Mouse (Mus musculus): ENCODE data around the gene Rbfox1. TPM values are rescaled to one million over a fixed set of nuclear protein-coding genes. Genes with fewer than 3 reads are reported as not detected.

Rbfox1 gene
- polyA plus RNA-seq, 1 experiment from 2014 or later, result 52.1 TPM

GRCm38 (mm10) chr16:6704847-6705246 is 819.7 kb downstream of the Rbfox1 start:
- no peak overlapping the region for H3K9ac ChIP-seq
- H3K36me3 ChIP-seq (ENCODE audit: poor library complexity, severe bottlenecking), result no peaks in the 10 kb centered on the region
- no peak overlapping the region for H3K4me2 ChIP-seq
- ATAC-seq, result no peak
- H3K4me1 ChIP-seq, result no peaks in the 10 kb centered on the region
- 80% methylated on average over 5 of the region's 5 CpGs for WGBS
- H3K27ac ChIP-seq, result no peak overlapping the region
- H3K9me3 ChIP-seq (replicated peaks), result no peaks in the 10 kb centered on the region
- H3K27me3 ChIP-seq, result no peaks in the 10 kb centered on the region
- no peak overlapping the region for H3K4me3 ChIP-seq

- no peaks in the 10 kb centered on the region for H3K36me3 ChIP-seq (ENCODE audit: poor library complexity, severe bottlenecking)
- no peak for ATAC-seq
- H3K4me3 ChIP-seq, result no peak overlapping the region
- no peak overlapping the region for H3K27ac ChIP-seq
- H3K27me3 ChIP-seq, result no peaks in the 10 kb centered on the region
- H3K9ac ChIP-seq, result no peak overlapping the region
- no peaks in the 10 kb centered on the region for H3K9me3 ChIP-seq (replicated peaks)
- WGBS, result 92% methylated on average over 1 of the region's 1 CpGs
- H3K4me2 ChIP-seq, result no peak overlapping the region
- peaks cover 7% of the 10 kb centered on the region for H3K4me1 ChIP-seq
Measured at GRCm38 (mm10) chr16:6712341-6712740, 827.2 kb downstream of the Rbfox1 start.

- peaks cover 7% of the 10 kb centered on the region for H3K4me1 ChIP-seq
- no peaks in the 10 kb centered on the region for H3K9me3 ChIP-seq (replicated peaks)
- H3K27me3 ChIP-seq, result no peaks in the 10 kb centered on the region
- no peak overlapping the region for H3K27ac ChIP-seq
- H3K4me2 ChIP-seq, result no peak overlapping the region
- no peaks in the 10 kb centered on the region for H3K36me3 ChIP-seq (ENCODE audit: poor library complexity, severe bottlenecking)
- no peak overlapping the region for H3K4me3 ChIP-seq
- 92% methylated on average over 4 of the region's 4 CpGs for WGBS
- no peak for ATAC-seq
- no peak overlapping the region for H3K9ac ChIP-seq
Measured at GRCm38 (mm10) chr16:6715245-6715644, 830.1 kb downstream of the Rbfox1 start.

- peak; percentile 78; the same call in 1 of the 2 replicates for ATAC-seq
- Histone ChIP-seq H3K4me2 (no peak overlapping the region), H3K27me3 (no peaks in the 10 kb centered on the region), H3K4me1 (peaks cover 7% of the 10 kb centered on the region), H3K9me3 (replicated peaks) (no peaks in the 10 kb centered on the region), H3K4me3 (no peak overlapping the region), H3K36me3 (ENCODE audit: poor library complexity, severe bottlenecking) (no peaks in the 10 kb centered on the region), H3K9ac (no peak overlapping the region), H3K27ac (no peak overlapping the region)
- WGBS, result 67% methylated on average over 9 of the region's 9 CpGs
Measured at GRCm38 (mm10) chr16:6716214-6716911, 831.2 kb downstream of the Rbfox1 start.

- H3K9me3 ChIP-seq (replicated peaks), result no peaks in the 10 kb centered on the region
- no peaks in the 10 kb centered on the region for H3K36me3 ChIP-seq (ENCODE audit: poor library complexity, severe bottlenecking)
- ATAC-seq, result no peak
- H3K4me3 ChIP-seq, result no peak overlapping the region
- no peak overlapping the region for H3K9ac ChIP-seq
- H3K27me3 ChIP-seq, result no peaks in the 10 kb centered on the region
- no peak overlapping the region for H3K27ac ChIP-seq
- 80% methylated on average over 8 of the region's 8 CpGs for WGBS
- peaks cover 7% of the 10 kb centered on the region for H3K4me1 ChIP-seq
- H3K4me2 ChIP-seq, result no peak overlapping the region
Measured at GRCm38 (mm10) chr16:6719027-6719426, 833.9 kb downstream of the Rbfox1 start.

- no peak overlapping the region for H3K4me2 ChIP-seq
- no peak overlapping the region for H3K27ac ChIP-seq
- H3K4me1 ChIP-seq, result no peaks in the 10 kb centered on the region
- no peak for ATAC-seq
- WGBS, result 85% methylated on average over 4 of the region's 4 CpGs
- no peak overlapping the region for H3K9ac ChIP-seq
- no peaks in the 10 kb centered on the region for H3K9me3 ChIP-seq (replicated peaks)
- no peak overlapping the region for H3K4me3 ChIP-seq
- no peaks in the 10 kb centered on the region for H3K27me3 ChIP-seq
- H3K36me3 ChIP-seq (ENCODE audit: poor library complexity, severe bottlenecking), result no peaks in the 10 kb centered on the region
Measured at GRCm38 (mm10) chr16:6732646-6733045, 847.5 kb downstream of the Rbfox1 start.

- Histone ChIP-seq H3K9ac (no peak overlapping the region), H3K4me3 (no peak overlapping the region), H3K27me3 (no peaks in the 10 kb centered on the region), H3K27ac (no peak overlapping the region), H3K36me3 (ENCODE audit: poor library complexity, severe bottlenecking) (no peaks in the 10 kb centered on the region), H3K4me2 (no peak overlapping the region), H3K9me3 (replicated peaks) (no peaks in the 10 kb centered on the region), H3K4me1 (no peaks in the 10 kb centered on the region)
- WGBS, result 89% methylated on average over 3 of the region's 3 CpGs
- no peak for ATAC-seq
Measured at GRCm38 (mm10) chr16:6733427-6733826, 848.3 kb downstream of the Rbfox1 start.

GRCm38 (mm10) chr16:6736566-6736965 is 851.4 kb downstream of the Rbfox1 start:
- Histone ChIP-seq H3K27ac (no peak overlapping the region), H3K27me3 (no peaks in the 10 kb centered on the region), H3K9me3 (replicated peaks) (no peaks in the 10 kb centered on the region), H3K4me1 (no peaks in the 10 kb centered on the region), H3K9ac (no peak overlapping the region), H3K4me3 (no peak overlapping the region), H3K36me3 (ENCODE audit: poor library complexity, severe bottlenecking) (no peaks in the 10 kb centered on the region), H3K4me2 (no peak overlapping the region)
- WGBS, result 93% methylated on average over 2 of the region's 2 CpGs
- ATAC-seq, result no peak

GRCm38 (mm10) chr16:6736998-6737397 is 851.8 kb downstream of the Rbfox1 start:
- no peaks in the 10 kb centered on the region for H3K36me3 ChIP-seq (ENCODE audit: poor library complexity, severe bottlenecking)
- H3K9me3 ChIP-seq (replicated peaks), result no peaks in the 10 kb centered on the region
- no peaks in the 10 kb centered on the region for H3K27me3 ChIP-seq
- no peak overlapping the region for H3K4me2 ChIP-seq
- no peak overlapping the region for H3K9ac ChIP-seq
- no peak overlapping the region for H3K27ac ChIP-seq
- H3K4me3 ChIP-seq, result no peak overlapping the region
- 85% methylated on average over 3 of the region's 3 CpGs for WGBS
- no peak for ATAC-seq
- no peaks in the 10 kb centered on the region for H3K4me1 ChIP-seq

GRCm38 (mm10) chr16:6746116-6746515 is 861.0 kb downstream of the Rbfox1 start:
- 41% methylated on average over 2 of the region's 2 CpGs for WGBS

GRCm38 (mm10) chr16:6750491-6750890 is 865.3 kb downstream of the Rbfox1 start:
- Histone ChIP-seq H3K36me3 (ENCODE audit: poor library complexity, severe bottlenecking) (no peaks in the 10 kb centered on the region), H3K4me1 (peaks cover 3% of the 10 kb centered on the region; the same call in 1 of the 2 replicates), H3K9ac (no peak overlapping the region), H3K4me2 (no peak overlapping the region), H3K27me3 (no peaks in the 10 kb centered on the region), H3K27ac (no peak overlapping the region), H3K4me3 (no peak overlapping the region), H3K9me3 (replicated peaks) (no peaks in the 10 kb centered on the region)
- ATAC-seq, result no peak
- WGBS, result 56% methylated on average over 2 of the region's 2 CpGs

More at GRCm38 (mm10) chr16:6746116-6746515, 861.0 kb downstream of the Rbfox1 start:
- ATAC-seq, result no peak
- no peak overlapping the region for H3K9ac ChIP-seq
- no peaks in the 10 kb centered on the region for H3K9me3 ChIP-seq (replicated peaks)
- H3K4me2 ChIP-seq, result no peak overlapping the region
- H3K27ac ChIP-seq, result no peak overlapping the region
- H3K36me3 ChIP-seq (ENCODE audit: poor library complexity, severe bottlenecking), result no peaks in the 10 kb centered on the region
- no peaks in the 10 kb centered on the region for H3K27me3 ChIP-seq
- H3K4me1 ChIP-seq, result peaks cover 3% of the 10 kb centered on the region; the same call in 1 of the 2 replicates
- no peak overlapping the region for H3K4me3 ChIP-seq

GRCm38 (mm10) chr16:6754847-6755246 is 869.7 kb downstream of the Rbfox1 start:
- H3K4me2 ChIP-seq, result no peak overlapping the region
- H3K27me3 ChIP-seq, result no peaks in the 10 kb centered on the region
- peaks cover 3% of the 10 kb centered on the region; the same call in 1 of the 2 replicates for H3K4me1 ChIP-seq
- H3K9me3 ChIP-seq (replicated peaks), result no peaks in the 10 kb centered on the region
- 61% methylated on average over 3 of the region's 3 CpGs for WGBS
- no peak for ATAC-seq
- no peaks in the 10 kb centered on the region for H3K36me3 ChIP-seq (ENCODE audit: poor library complexity, severe bottlenecking)
- no peak overlapping the region for H3K4me3 ChIP-seq
- H3K9ac ChIP-seq, result no peak overlapping the region
- H3K27ac ChIP-seq, result no peak overlapping the region

All from forebrain, embryonic 13.5 days (tissue).